Mouse (Mus musculus): ENCODE measurements around the gene Rps6kb2. TPM values are rescaled to one million over a fixed set of nuclear protein-coding genes. Genes with fewer than 3 reads are reported as not detected.

The Rps6kb2 gene
- polyA plus RNA-seq, 1 experiment, result 97.8 TPM

- WGBS, result 96% methylated on average over 12 of the region's 12 CpGs
- DNase-seq, result no peak
- H3K4me1 ChIP-seq (replicated peaks; ENCODE audit: control insufficient read depth, insufficient read depth, low read length), result peaks cover 33% of the 10 kb centered on the region
- no peaks in the 10 kb centered on the region for H3K27me3 ChIP-seq (ENCODE audit: control insufficient read depth, insufficient read depth, low read length)
- H3K27ac ChIP-seq (ENCODE audit: control insufficient read depth, insufficient read depth, low read length), result no peak overlapping the region
- TF ChIP-seq POLR2A (IDR thresholded peaks at IDR 0.05; ENCODE audit: control insufficient read depth, extremely low read depth, insufficient read depth, low read length, poor library complexity), result no peak
- TF ChIP-seq CTCF (IDR thresholded peaks at IDR 0.05; ENCODE audit: borderline replicate concordance, control insufficient read depth, extremely low read depth, insufficient read depth, low read length, poor library complexity), result no peak
- peaks cover 36% of the 10 kb centered on the region for H3K36me3 ChIP-seq (ENCODE audit: control insufficient read depth, insufficient read depth, low read length)
- H3K4me3 ChIP-seq (ENCODE audit: control insufficient read depth, insufficient read depth, low read length), result no peak overlapping the region
These were observed 31.9 kb upstream of the Rps6kb2 start for GRCm38 (mm10) chr19:4194776-4195650.

- peaks cover 34% of the 10 kb centered on the region for H3K36me3 ChIP-seq (ENCODE audit: control insufficient read depth, insufficient read depth, low read length)
- H3K4me1 ChIP-seq (replicated peaks; ENCODE audit: control insufficient read depth, insufficient read depth, low read length), result peaks cover 40% of the 10 kb centered on the region
These were observed 31.0 kb upstream of the Rps6kb2 start for GRCm38 (mm10) chr19:4194021-4194724.

GRCm38 (mm10) chr19:4193129-4193528 is 30.0 kb upstream of the Rps6kb2 start:
- no peak for DNase-seq
- TF ChIP-seq CTCF (IDR thresholded peaks at IDR 0.05; ENCODE audit: borderline replicate concordance, control insufficient read depth, extremely low read depth, insufficient read depth, low read length, poor library complexity) (no peak), POLR2A (IDR thresholded peaks at IDR 0.05; ENCODE audit: control insufficient read depth, extremely low read depth, insufficient read depth, low read length, poor library complexity) (no peak)
- Histone ChIP-seq H3K4me1 (replicated peaks; ENCODE audit: control insufficient read depth, insufficient read depth, low read length) (peaks cover 49% of the 10 kb centered on the region), H3K36me3 (ENCODE audit: control insufficient read depth, insufficient read depth, low read length) (peaks cover 34% of the 10 kb centered on the region), H3K4me3 (ENCODE audit: control insufficient read depth, insufficient read depth, low read length) (peak overlapping the region; percentile 85; the same call in 1 of the 2 replicates), H3K27me3 (ENCODE audit: control insufficient read depth, insufficient read depth, low read length) (no peaks in the 10 kb centered on the region), H3K27ac (ENCODE audit: control insufficient read depth, insufficient read depth, low read length) (no peak overlapping the region)
- 48% methylated on average over 6 of the region's 6 CpGs for WGBS

More at GRCm38 (mm10) chr19:4194021-4194724, 31.0 kb upstream of the Rps6kb2 start:
- no peak for TF ChIP-seq CTCF (IDR thresholded peaks at IDR 0.05; ENCODE audit: borderline replicate concordance, control insufficient read depth, extremely low read depth, insufficient read depth, low read length, poor library complexity)
- no peak for TF ChIP-seq POLR2A (IDR thresholded peaks at IDR 0.05; ENCODE audit: control insufficient read depth, extremely low read depth, insufficient read depth, low read length, poor library complexity)
- no peak for DNase-seq
- no peak overlapping the region for H3K4me3 ChIP-seq (ENCODE audit: control insufficient read depth, insufficient read depth, low read length)
- H3K27me3 ChIP-seq (ENCODE audit: control insufficient read depth, insufficient read depth, low read length), result no peaks in the 10 kb centered on the region
- no peak overlapping the region for H3K27ac ChIP-seq (ENCODE audit: control insufficient read depth, insufficient read depth, low read length)
- 80% methylated on average over 8 of the region's 8 CpGs for WGBS

- Histone ChIP-seq H3K4me1 (replicated peaks; ENCODE audit: control insufficient read depth, insufficient read depth, low read length) (peaks cover 56% of the 10 kb centered on the region), H3K36me3 (ENCODE audit: control insufficient read depth, insufficient read depth, low read length) (peaks cover 40% of the 10 kb centered on the region)
- under 1% methylated on average over 52 of the region's 52 CpGs for WGBS
These were observed 29.3 kb upstream of the Rps6kb2 start for GRCm38 (mm10) chr19:4192251-4192985.

GRCm38 (mm10) chr19:4191528-4192250 is 28.5 kb upstream of the Rps6kb2 start, which contains the start of gene Ppp1ca:
Gene Ppp1ca (plus strand): TSS chr19:4192065.
- Histone ChIP-seq H3K4me1 (replicated peaks; ENCODE audit: control insufficient read depth, insufficient read depth, low read length) (peaks cover 58% of the 10 kb centered on the region), H3K36me3 (ENCODE audit: control insufficient read depth, insufficient read depth, low read length) (peaks cover 44% of the 10 kb centered on the region), H3K4me3 (ENCODE audit: control insufficient read depth, insufficient read depth, low read length) (peak within 1 kb of the TSS; percentile 96), H3K27ac (ENCODE audit: control insufficient read depth, insufficient read depth, low read length) (peak within 1 kb of the TSS; percentile 91), H3K27me3 (ENCODE audit: control insufficient read depth, insufficient read depth, low read length) (no peaks in the 10 kb centered on the region)
- peak; percentile 77; the same call in 1 of the 2 replicates for TF ChIP-seq CTCF (IDR thresholded peaks at IDR 0.05; ENCODE audit: borderline replicate concordance, control insufficient read depth, extremely low read depth, insufficient read depth, low read length, poor library complexity)
- TF ChIP-seq POLR2A (IDR thresholded peaks at IDR 0.05; ENCODE audit: control insufficient read depth, extremely low read depth, insufficient read depth, low read length, poor library complexity), result peak; percentile 89
- DNase-seq, result peak; percentile 98
- 2% methylated on average over 45 of the region's 47 CpGs for WGBS

More at GRCm38 (mm10) chr19:4192251-4192985, 29.3 kb upstream of the Rps6kb2 start:
- TF ChIP-seq POLR2A (IDR thresholded peaks at IDR 0.05; ENCODE audit: control insufficient read depth, extremely low read depth, insufficient read depth, low read length, poor library complexity) (no peak), CTCF (IDR thresholded peaks at IDR 0.05; ENCODE audit: borderline replicate concordance, control insufficient read depth, extremely low read depth, insufficient read depth, low read length, poor library complexity) (no peak)
- Histone ChIP-seq H3K27me3 (ENCODE audit: control insufficient read depth, insufficient read depth, low read length) (no peaks in the 10 kb centered on the region), H3K4me3 (ENCODE audit: control insufficient read depth, insufficient read depth, low read length) (peak overlapping the region; percentile 85), H3K27ac (ENCODE audit: control insufficient read depth, insufficient read depth, low read length) (peak overlapping the region; percentile 30)
- no peak for DNase-seq

Data from thymus, adult 2 months (tissue).